Mouse (Mus musculus): ENCODE measurements around the gene Xrn2.
"Not testable (repeated sequence)": the region's sequence is repeated elsewhere in the genome, so short reads cannot be mapped to it uniquely, and the experiment has no call there.

Xrn2 gene

GRCm38 (mm10) chr2:147012623-147013184, at the start of gene Xrn2:
Gene Xrn2, plus strand, starts transcription at chr2:147012996.
- DNase-seq: peak; percentile 97

- DNase-seq: no peak
Observed at GRCm38 (mm10) chr2:146975024-146975423, 37.8 kb upstream of the Xrn2 start.

DNA sequence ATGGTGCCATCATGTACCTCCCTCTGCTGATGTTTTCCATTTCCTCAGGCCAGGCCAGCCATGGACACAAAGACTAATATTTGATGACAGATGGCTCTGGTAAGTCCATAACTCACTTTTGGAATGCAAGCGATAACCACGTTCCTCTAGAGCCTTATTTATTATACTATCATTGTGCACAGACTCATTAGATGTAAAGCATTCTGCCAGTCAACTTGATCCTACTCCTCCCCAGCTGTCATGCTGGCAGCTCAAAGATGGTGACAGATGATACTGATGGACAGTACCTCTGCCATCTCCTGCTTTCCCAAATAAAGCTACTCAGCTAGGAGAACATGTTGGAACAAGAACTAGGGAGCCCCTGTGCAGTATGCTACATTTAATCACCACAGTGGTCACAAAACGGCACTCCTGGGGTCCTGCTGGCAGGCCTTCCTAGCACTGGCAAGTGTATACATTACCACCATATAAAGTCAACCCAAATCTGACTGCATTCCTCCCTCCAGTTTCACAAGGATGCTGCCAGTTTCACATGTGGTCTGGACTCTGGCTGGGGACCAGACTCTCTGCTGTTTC, 37.3 kb upstream of the Xrn2 start:
- DNase-seq: no peak

DNA sequence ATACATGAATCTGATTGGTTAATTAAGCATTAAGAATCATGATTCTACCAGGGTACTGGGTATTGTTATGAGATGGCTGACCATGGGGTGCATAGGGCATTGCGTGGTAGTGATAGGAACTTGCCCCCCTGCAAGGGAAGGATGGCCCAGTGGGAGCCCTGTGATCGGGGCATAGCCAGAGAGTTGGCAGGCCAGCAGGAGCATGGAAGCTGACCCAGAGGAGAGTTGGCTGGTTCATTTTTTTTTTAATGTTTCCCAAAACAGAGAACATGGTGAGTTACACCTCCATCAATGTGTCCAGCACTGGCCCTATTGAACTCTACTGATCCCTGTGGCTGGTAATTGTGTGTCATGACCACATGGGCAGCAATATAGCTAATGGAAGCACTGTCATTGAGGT, 30.0 kb upstream of the Xrn2 start:
- DNase-seq: no peak

- DNase-seq: no peak
Observed at GRCm38 (mm10) chr2:146984831-146985230, 28.0 kb upstream of the Xrn2 start.

DNA sequence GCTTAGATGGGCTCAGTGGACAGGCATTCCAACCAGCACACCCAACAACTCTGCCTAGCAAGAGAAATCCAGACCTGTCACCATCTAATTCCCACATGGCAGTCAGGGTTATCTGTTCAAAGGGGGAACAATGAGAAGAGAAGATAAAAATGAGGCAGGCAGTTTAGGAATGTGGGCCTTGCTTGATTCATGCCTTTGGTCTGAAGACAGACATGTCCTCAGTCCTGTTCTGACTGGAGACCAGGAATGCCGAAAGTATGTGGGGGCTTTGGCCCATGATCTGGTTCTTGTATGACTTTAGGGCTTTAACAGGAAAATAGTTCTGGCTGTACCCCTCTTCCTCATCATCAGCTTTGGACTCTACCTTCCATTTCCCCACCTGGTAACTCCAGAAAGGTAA, 27.0 kb upstream of the Xrn2 start:
- DNase-seq: no peak

DNA sequence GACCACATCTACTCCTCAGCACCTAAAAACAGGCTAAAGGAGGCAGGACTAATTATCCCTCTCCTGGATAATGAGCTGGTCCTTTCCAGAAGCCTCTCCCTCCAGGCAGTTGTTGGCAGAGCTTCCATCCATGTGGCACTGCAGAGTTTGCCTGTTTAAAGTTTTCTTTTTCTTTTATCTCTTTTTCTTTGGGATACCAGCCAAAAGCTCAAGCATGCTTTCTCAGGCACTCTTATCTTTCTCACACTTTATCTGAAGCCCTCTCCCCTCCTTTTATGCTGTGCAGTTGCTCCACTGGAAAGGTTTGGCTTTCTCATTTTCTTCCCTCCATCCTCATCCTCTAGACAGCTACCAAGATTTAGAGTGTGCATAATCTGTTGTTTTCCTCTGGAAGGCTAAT, 26.4 kb upstream of the Xrn2 start:
- DNase-seq: no peak

- DNase-seq: no peak
Observed at GRCm38 (mm10) chr2:147007265-147007664, 5.5 kb upstream of the Xrn2 start.

DNA sequence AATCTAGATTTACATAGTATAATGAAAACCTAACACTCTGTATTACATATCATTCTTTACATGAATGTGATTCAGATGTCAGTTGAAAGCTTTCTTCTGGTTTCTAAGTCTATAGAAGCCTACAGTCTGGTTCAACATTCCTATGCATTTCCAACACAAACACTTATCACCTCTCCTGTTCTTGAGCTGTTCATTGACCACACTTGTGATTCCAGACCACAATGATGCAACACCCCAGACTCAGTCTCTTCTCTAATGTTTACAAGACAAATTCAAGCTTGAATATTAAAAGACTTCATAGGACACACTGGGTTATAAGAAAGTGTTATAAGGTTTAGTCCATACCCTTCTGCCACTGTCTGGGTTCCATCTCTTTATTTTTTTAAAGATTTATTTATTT, 3.7 kb upstream of the Xrn2 start:
- no peak for DNase-seq

- no peak for DNase-seq
Observed at GRCm38 (mm10) chr2:147010141-147010540, 2.7 kb upstream of the Xrn2 start.

GRCm38 (mm10) chr2:147010952-147011351, 1.8 kb upstream of the Xrn2 start:
- no peak for DNase-seq

- DNase-seq: no peak
Observed at GRCm38 (mm10) chr2:147011474-147012140, 1.2 kb upstream of the Xrn2 start.

DNA sequence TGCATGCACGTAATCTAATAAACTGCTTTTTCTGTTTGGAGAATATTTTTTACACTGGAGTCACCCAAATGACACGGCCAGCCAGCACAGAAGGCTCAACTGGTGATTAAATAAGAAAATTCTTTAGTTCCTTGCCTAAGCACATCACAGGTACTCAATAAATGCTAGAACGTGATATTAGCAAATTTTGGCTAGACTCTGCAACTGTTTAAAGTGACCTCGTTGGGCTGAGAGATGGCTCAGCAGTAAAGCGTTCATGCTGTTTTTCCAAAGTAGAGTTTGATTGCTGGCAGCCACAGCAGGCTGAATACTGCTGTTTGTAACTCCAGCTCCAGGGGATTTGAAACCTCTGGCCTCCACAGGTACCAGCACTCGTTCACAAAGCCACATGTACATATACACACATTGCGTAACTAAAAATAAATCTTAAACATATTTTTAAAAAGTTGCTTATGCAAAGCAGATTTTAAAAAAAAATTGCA, 614 bp upstream of the Xrn2 start:
- DNase-seq: peak; percentile 14

DNA sequence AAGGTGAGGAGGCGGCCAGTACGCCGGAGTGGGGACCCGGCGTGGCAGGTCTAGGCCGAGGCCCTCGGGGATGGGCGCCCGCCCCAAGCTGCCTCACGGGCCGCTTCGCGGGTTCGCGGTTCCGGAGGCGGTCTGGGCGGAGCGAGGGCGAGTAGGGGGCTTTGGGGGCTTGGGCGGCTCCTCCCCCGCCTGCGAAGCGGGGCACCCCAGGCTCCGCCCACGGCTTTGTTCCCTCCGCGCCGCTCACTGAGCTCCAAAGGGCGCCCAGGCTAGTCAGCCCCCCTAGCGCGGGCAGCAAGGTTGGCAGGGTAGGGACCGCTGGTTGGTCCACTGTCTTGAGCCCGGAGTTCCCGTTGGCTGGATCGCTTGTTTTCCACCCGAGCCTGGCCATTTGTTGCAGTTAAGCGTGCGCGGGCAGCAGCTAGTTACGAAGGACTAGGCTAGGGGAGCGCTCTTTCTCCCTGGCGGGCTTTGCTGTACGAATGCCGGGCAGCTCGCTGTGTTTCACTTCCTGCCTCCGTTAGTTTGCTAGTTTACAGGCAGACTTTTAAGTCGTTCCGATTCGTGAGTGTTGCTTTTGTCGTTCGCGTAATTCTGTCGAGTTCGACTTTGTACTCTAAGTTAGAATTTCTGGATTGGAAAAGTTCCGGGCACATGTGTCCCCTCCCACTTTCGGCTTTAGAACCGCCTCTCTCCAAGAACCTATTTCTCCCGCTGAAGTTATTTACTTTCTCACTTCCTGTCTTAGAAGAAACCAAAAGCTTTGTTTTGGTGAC, 586 bp downstream of the Xrn2 start:
- DNase-seq: peak; percentile 84

GRCm38 (mm10) chr2:147014101-147014886, 1.5 kb downstream of the Xrn2 start:
- DNase-seq: peak; percentile 10

- DNase-seq: not testable (repeated sequence)
Observed at GRCm38 (mm10) chr2:147022041-147022440, 9.2 kb downstream of the Xrn2 start.

- no peak for DNase-seq
Observed at GRCm38 (mm10) chr2:147023067-147023466, 10.3 kb downstream of the Xrn2 start.

DNA sequence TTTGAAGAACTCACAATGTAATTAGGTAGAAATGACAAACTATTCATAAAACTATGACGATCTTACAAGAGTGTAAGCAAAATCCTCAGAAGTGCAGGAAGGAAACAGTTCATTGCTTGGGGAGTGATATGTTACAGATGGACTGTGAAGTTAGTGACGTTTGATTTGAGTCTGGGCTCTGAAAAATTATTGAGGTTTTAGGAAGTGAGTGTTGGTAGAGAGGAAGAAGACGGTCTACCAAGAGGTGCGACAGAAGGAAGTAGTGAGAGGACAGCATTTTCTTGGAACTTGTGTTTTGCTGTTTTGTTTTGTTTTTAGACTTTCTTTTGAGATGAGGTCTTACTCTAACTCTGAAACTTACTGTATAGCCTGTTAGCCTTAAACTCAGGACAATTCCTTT, 10.8 kb downstream of the Xrn2 start:
- DNase-seq: no peak

- DNase-seq: no peak
Observed at GRCm38 (mm10) chr2:147033065-147033464, 20.3 kb downstream of the Xrn2 start.

DNA sequence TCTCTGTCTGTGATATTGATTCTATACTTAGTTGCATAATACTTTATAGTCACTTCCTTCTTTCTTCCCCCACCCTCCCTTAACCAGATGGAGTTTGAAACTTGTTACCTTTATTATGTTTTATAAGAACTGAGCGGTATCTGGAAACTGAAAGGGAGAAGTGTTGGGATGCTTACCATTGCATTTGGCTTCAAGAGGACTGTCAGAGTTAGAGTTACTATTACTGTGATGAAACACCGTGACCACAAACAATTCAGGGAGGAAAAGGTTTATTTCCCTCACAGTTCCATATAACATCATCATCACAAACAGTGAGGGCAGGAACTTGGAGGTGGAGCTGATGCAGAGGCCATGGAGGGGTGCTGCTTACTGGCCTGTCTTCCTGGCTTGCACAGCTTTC, 23.1 kb downstream of the Xrn2 start:
- no peak for DNase-seq

- DNase-seq: no peak
Observed at GRCm38 (mm10) chr2:147047051-147047450, 34.3 kb downstream of the Xrn2 start.

DNA sequence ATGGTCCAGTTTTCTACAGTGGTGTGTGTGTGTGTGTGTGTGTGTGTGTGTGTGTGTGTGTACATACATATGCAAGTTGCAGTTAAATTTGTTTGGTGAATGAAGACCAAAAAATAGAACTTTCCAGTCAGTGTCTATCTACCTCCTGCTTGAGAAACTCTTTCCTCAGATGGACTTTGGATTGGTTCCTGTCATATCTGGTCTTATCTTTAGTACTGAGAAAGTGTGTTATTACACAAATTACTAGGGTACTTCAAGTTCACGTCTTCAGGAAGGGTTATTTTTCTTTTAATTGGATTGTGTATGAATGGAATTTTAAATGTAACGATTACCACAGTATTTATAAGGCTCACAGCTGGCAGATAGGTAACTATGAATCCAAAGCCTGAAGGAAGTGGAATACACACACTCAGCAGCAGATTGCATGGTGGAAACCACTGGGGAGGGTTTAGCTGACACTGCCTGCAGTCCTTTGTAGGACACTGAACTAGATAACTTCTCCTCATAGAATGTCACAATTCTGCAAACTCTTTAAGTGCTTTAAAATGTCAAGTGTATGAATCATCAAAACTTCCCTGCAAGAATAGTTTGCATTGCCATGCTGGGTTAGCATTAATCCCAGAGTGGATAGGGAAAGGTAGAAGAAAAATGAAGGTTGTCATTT, 40.6 kb downstream of the Xrn2 start:
- no peak for DNase-seq
